Mouse (Mus musculus): Measurements from ENCODE around the gene Fam117a. TPM values are rescaled to one million over a fixed set of nuclear protein-coding genes. Genes with fewer than 3 reads are reported as not detected.

The Fam117a gene
- 18.7 to 46.1 TPM (median 31.6 TPM) in 3 replicates for total RNA-seq (2017)

DNA sequence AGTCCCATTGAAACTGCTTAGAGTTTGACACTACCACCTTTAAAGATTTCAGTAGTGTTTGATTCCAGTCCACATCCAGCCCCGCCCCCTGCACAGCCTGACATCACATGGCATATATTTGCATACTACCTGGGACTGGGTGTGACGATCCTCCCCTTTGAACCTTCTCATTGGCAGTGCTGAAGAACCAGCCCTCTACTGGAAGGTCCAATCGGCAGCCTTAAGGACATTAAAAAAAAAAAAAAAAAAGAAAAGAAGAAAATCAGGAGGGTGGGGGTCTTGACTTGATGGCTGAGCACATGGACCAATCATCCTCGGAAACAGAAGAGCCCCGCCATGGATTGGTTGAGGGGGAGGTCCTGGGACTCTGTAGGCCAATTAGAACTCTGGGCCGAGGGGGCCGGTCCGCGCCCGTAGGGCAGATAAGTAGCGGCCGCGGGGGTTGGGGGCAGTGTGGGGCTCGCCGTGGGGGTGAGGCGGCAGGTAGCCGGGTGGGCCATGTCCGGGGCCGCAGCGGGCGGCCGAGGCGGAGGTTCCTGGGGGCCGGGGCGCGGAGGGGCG, at the start of gene Fam117a:
Fam117a (plus strand) TSS at position 451 of the 561 bp plus-strand sequence.
- ATAC-seq (replicated peaks; ENCODE audit: insufficient number of reproducible peaks, low FRiP score, low TSS enrichment, poor library complexity, severe bottlenecking), result peak; percentile 76

GRCm38 (mm10) chr11:95291998-95292397, 44.8 kb upstream of the Fam117a start:
- peak; percentile 87 for ATAC-seq (replicated peaks; ENCODE audit: insufficient number of reproducible peaks, low FRiP score, low TSS enrichment, poor library complexity, severe bottlenecking)

DNA sequence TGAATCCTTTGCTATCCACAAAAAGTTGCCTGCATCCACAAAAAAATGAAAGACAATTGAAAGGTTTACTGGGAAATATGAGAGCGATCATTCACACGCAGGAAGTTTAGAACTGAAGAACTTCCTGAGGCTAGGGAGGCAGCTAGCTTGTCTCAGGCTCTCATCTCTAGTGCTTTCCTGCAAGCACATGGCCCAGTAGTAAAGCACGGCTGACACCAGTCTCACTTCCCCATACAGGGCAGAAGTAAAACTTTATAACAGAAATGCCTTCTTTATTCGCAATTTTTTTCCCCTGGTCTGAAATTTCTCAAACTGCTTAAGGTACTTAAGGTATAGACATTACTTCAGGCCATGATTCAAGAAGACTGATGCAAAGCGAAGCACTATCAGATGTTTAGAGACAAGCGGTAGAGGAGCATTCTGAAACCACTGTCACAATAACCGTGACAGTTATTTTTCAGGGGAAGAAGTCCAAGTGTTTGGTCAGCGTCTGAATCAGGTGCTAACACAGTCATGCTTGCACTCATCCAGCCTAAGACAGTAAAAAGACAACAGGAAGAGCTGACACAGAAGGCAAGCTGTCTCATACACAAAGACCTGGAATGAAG, 43.7 kb upstream of the Fam117a start:
- peak; percentile 92 for ATAC-seq (replicated peaks; ENCODE audit: insufficient number of reproducible peaks, low FRiP score, low TSS enrichment, poor library complexity, severe bottlenecking)

- no peak for ATAC-seq (replicated peaks; ENCODE audit: insufficient number of reproducible peaks, low FRiP score, low TSS enrichment, poor library complexity, severe bottlenecking)
Observed at GRCm38 (mm10) chr11:95295736-95296135, 41.1 kb upstream of the Fam117a start.

GRCm38 (mm10) chr11:95298146-95298545, 38.7 kb upstream of the Fam117a start:
- peak; percentile 88 for ATAC-seq (replicated peaks; ENCODE audit: insufficient number of reproducible peaks, low FRiP score, low TSS enrichment, poor library complexity, severe bottlenecking)

DNA sequence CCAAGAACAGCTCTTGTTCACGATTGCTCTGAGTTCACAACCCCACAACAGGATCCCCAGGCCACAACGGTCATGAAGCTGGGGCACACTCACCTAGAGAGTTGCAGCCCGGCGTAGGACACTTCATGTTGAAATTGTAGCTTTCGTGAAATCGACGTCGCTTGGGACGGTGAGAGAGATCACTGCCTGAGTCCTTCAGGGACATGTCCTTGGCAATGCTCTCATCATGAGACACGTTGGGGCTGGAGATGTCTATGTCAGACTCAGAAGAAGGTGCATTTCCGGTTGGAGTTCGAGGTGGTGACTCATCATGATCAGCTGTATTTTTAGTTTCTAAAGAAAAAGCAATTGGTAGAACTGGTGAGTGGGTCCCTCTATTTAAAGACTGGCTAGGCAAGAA, 36.9 kb upstream of the Fam117a start:
- no peak for ATAC-seq (replicated peaks; ENCODE audit: insufficient number of reproducible peaks, low FRiP score, low TSS enrichment, poor library complexity, severe bottlenecking)

DNA sequence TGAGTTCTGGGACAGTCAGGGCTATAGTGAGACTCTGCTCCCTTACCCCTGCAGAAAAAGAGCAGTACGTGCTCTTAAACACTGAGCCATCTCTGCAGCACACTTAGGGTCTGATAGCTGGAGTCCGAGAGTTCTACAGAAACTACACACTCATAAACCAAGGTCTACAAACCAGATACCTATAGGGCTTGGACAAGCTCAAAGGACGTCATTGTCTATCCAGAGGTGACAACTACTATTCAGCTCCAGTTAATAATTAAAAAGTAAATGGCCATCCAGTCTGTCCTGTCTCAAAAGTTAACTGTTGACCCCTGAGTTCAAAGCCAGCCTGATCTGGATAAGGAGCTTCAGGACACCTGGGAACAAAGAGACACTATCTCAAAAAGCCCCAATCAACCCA, 35.0 kb upstream of the Fam117a start:
- no peak for ATAC-seq (replicated peaks; ENCODE audit: insufficient number of reproducible peaks, low FRiP score, low TSS enrichment, poor library complexity, severe bottlenecking)

DNA sequence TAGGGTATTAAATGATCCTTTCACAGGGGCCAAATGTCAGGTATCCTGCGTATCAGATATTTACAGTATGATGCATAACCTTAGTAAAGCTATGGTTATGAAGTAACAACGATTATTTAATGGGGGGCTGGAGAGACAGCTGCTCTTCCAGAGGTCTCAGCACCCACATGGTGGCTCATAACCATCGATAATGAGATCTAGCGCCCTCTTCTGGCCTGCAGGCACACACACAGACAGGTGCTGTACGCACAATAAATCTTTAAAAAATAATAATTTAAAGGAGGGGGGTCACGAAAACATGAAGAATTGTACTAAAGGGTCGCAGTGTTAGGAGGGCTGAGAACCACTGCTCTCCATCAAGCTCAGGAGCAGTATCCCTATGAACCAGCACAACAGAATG, 31.2 kb upstream of the Fam117a start:
- no peak for ATAC-seq (replicated peaks; ENCODE audit: insufficient number of reproducible peaks, low FRiP score, low TSS enrichment, poor library complexity, severe bottlenecking)

GRCm38 (mm10) chr11:95307526-95307925, 29.3 kb upstream of the Fam117a start:
- ATAC-seq (replicated peaks; ENCODE audit: insufficient number of reproducible peaks, low FRiP score, low TSS enrichment, poor library complexity, severe bottlenecking), result no peak

GRCm38 (mm10) chr11:95309510-95310006, 27.3 kb upstream of the Fam117a start:
- peak; percentile 94 for ATAC-seq (replicated peaks; ENCODE audit: insufficient number of reproducible peaks, low FRiP score, low TSS enrichment, poor library complexity, severe bottlenecking)

DNA sequence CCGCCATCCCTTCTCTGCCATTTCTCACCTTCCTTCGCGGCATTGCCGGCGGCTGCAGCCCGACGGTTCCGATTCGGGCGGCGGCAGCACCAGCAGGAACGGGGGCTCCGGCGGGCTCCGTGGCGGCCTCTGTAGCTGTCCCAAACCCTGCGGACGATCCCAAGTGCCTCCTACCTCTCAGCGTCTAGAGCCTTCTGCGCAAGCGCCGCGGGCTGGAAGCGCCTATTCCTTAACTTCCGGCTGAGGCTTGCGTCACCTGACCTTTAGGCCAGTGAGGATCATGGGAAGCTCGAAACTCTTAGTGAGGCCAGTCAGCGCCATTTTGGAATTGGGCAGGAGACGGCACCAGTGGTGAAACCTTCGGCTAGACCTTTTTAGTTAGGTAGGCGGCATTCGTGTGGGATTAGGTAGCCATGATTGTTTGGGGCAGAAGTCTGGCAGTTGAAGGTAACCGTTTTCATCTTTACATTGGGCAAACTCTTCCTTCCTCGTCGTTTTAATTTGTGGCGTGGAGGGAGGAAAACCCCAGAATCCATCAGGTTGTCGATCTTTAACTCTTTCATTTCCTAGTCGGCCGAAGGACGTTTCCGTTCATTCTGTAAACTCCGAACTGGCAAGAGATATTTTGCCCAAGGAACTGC, 26.7 kb upstream of the Fam117a start, which contains the start of gene Kat7:
Kat7 (minus strand) TSS at position 240 of the 641 bp plus-strand sequence.
- peak; percentile 89 for ATAC-seq (replicated peaks; ENCODE audit: insufficient number of reproducible peaks, low FRiP score, low TSS enrichment, poor library complexity, severe bottlenecking)

DNA sequence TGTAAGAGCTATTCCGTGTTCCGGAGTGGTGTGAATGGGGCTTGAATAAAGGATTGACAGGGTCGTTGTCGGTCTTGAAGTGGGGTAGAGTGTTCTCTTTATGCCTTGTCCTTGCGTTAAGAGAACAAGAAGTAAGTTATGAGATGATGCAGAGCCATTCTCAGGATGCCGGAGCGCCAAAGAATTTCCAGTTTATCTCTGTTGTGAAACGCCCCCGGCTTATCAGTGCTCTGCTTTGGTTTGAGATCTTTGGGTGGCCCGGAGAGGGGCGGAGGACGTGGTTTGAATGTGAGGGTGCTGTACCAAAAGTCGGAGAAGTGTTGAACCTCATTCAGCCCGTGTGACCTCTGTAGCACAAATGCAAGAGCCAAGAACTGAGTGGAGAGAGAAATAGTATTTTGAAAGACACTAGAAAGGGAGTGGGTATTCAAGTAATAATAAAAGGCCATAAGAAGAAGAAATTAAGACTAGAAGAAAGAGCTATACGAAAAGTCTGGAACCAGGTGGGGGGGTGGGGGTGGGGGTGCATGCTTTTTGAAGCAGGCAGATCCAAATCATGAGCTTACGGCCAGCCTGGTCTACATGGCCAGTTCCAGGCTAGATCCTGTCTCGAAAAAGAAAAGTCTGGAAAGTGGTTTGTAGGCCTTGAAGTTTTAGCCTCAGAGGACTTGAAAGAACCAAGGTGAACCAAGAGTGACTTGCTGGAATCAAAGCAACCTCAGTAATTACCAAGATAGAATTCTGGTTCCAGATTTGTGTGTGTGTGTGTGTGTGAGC, 26.0 kb upstream of the Fam117a start:
- ATAC-seq (replicated peaks; ENCODE audit: insufficient number of reproducible peaks, low FRiP score, low TSS enrichment, poor library complexity, severe bottlenecking), result no peak

- ATAC-seq (replicated peaks; ENCODE audit: insufficient number of reproducible peaks, low FRiP score, low TSS enrichment, poor library complexity, severe bottlenecking), result no peak
Observed at GRCm38 (mm10) chr11:95311425-95311807, 25.4 kb upstream of the Fam117a start.

DNA sequence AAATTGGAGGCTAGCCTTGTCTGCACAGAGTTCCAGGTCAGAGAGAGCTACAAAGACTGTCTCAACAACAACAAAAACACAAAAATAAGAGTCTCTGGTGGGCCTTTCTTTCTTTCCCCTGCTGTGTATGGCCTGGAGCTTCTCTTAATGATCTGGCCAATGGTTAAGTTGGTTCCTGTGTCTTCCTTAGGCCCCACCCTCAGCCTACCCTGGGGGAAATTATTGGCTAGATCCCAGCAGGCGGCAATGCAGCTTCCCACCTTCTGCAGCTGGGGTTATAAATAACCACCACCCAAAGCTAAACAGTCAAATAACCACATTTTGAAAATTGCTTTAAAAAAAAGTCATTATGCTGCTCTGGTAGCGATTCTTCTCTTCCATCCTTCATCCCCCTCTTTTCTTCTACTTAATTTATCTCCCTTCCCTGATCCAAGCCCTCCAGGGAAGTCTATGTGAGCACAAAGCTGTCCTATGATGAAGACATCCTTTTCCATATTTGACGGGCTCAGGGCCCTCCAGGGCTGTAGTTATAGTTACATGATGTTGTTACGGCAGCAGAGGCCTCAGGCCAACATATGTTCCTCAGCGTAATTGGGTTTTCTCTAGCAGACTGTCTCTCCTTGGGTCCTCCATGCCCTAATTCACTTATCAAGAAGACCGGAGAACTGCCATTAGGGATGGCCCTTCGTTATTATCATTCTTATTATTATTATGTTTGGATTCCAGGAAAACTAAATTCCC, 21.4 kb upstream of the Fam117a start:
- ATAC-seq (replicated peaks; ENCODE audit: insufficient number of reproducible peaks, low FRiP score, low TSS enrichment, poor library complexity, severe bottlenecking), result no peak

DNA sequence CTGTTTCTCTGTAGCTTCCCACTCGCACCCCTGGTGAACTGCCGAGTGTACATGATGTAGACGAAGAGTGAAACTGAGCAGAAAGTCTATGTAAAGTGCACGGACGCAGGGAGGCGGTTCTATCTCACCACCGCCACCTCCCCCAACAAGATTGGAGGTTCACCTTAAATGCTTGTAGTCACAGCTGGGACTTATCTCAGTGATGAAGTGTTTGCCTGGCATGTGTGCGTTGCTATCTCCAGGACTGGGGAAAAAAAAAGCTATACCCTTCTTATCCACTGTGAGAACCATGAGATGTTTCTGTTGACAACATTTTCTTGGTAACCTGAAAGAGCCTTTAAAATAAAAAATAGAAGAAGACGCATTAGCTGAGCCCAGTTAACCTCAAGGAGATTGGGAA, 18.7 kb upstream of the Fam117a start:
- no peak for ATAC-seq (replicated peaks; ENCODE audit: insufficient number of reproducible peaks, low FRiP score, low TSS enrichment, poor library complexity, severe bottlenecking)

GRCm38 (mm10) chr11:95319506-95319905, 17.3 kb upstream of the Fam117a start:
- ATAC-seq (replicated peaks; ENCODE audit: insufficient number of reproducible peaks, low FRiP score, low TSS enrichment, poor library complexity, severe bottlenecking), result no peak

DNA sequence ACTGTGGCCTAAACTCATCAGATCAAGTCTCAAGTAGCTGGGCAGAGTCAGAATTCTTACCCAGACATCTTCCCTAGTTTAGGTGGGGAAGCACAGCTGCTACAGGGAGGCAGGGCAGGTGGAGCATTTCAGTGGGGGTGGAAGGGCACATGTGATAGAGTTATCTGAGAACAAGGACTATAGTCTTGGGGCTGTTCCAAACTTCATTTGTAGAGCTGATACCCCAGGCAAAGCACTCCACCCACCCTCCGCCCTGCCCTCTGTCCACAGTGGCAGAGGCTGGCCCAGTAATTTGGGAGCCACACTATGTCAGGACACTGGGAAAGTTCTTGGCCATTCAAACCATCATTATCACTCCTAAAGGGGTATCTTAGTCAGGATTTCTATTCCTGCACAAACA, 16.8 kb upstream of the Fam117a start:
- ATAC-seq (replicated peaks; ENCODE audit: insufficient number of reproducible peaks, low FRiP score, low TSS enrichment, poor library complexity, severe bottlenecking), result no peak

- ATAC-seq (replicated peaks; ENCODE audit: insufficient number of reproducible peaks, low FRiP score, low TSS enrichment, poor library complexity, severe bottlenecking), result no peak
Observed at GRCm38 (mm10) chr11:95324181-95324580, 12.6 kb upstream of the Fam117a start.

DNA sequence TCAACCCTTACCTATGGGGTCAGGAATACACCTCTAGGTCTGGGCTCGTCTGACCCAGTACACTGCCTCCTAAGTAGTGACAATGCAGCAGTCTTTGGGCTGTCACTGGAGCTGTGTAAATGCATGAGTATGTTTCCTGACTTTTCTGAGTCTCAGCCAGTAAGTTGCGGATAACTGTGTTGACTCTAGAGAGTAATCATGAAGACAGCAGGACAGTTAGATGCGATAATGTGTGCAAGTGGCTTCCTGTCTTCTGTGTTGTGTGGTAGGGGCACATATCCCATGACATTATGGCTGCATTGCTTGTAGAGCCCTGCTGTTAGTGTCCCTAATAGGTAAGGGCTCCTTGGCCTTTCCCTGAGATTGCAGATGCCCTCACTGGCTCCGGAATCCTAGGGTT, 11.0 kb upstream of the Fam117a start:
- no peak for ATAC-seq (replicated peaks; ENCODE audit: insufficient number of reproducible peaks, low FRiP score, low TSS enrichment, poor library complexity, severe bottlenecking)
